Mouse (Mus musculus) testis, adult 2 months (tissue): ENCODE results near the gene Ada.

Source experiments
- CTCF ChIP-seq: fragments of 200-500 bp; IDR thresholded peaks from 2 replicates; pipeline ENCODE4 v1.5.1; 2012; ENCODE audit warnings: low read depth, mild to moderate bottlenecking, inconsistent platforms, low read length, moderate library complexity; ENCODE audit not compliant: control insufficient read depth, insufficient read depth, insufficient replicate concordance
- POLR2A ChIP-seq: fragments of 200-500 bp; IDR thresholded peaks from 2 replicates; pipeline ENCODE4 v1.6.1; 2012; ENCODE audit warnings: low read depth, mild to moderate bottlenecking, inconsistent platforms, low read length, moderate library complexity; ENCODE audit not compliant: control insufficient read depth

GRCm38 (mm10) chr2:163744801-163745570 lies 5.1 kb downstream of the Ada start:
- no peak for TF ChIP-seq CTCF
- TF ChIP-seq POLR2A, result no peak
